Mouse (Mus musculus): ENCODE measurements around the gene Plod3. TPM values are rescaled to one million over a fixed set of nuclear protein-coding genes. Genes with fewer than 3 reads are reported as not detected.
A peak's percentile ranks its signal among the peaks of the same experiment; 100 is the strongest.

Plod3 gene
- polyA plus RNA-seq, 1 experiment from 2014 or later: 44.7 TPM

- no peak within 1 kb of the TSS for H3K9ac ChIP-seq
- no peak within 1 kb of the TSS; the same call in 1 of the 2 replicates for H3K27ac ChIP-seq
- no peak for ATAC-seq (ENCODE audit: low FRiP score)
- no peak within 1 kb of the TSS for H3K4me2 ChIP-seq (replicated peaks)
- no peak within 1 kb of the TSS for H3K4me3 ChIP-seq
- H3K9me3 ChIP-seq (replicated peaks): no peaks in the 10 kb centered on the region
- H3K4me1 ChIP-seq: peaks cover 12% of the 10 kb centered on the region
- H3K27me3 ChIP-seq: no peaks in the 10 kb centered on the region
- H3K36me3 ChIP-seq: peaks cover 48% of the 10 kb centered on the region
- WGBS: 70% methylated on average over 6 of the region's 6 CpGs
These were observed 20.5 kb upstream of the Plod3 start, which contains the start of gene Cldn15 for GRCm38 (mm10) chr5:136966331-136966730. TSS of gene Cldn15 (plus strand) at chr5:136966616.

GRCm38 (mm10) chr5:136966861-136967455, 19.9 kb upstream of the Plod3 start:
- peaks cover 9% of the 10 kb centered on the region for H3K4me1 ChIP-seq
- no peaks in the 10 kb centered on the region for H3K27me3 ChIP-seq
- peaks cover 48% of the 10 kb centered on the region for H3K36me3 ChIP-seq
- no peak overlapping the region for H3K9ac ChIP-seq
- H3K4me2 ChIP-seq (replicated peaks): no peak overlapping the region
- no peak overlapping the region for H3K27ac ChIP-seq
- H3K9me3 ChIP-seq (replicated peaks): no peaks in the 10 kb centered on the region
- ATAC-seq (ENCODE audit: low FRiP score): no peak
- WGBS: 96% methylated on average over 4 of the region's 4 CpGs
- no peak overlapping the region for H3K4me3 ChIP-seq

GRCm38 (mm10) chr5:136967592-136967991, 19.2 kb upstream of the Plod3 start:
- Histone ChIP-seq H3K36me3 (peaks cover 48% of the 10 kb centered on the region), H3K9ac (no peak overlapping the region), H3K27ac (no peak overlapping the region), H3K4me1 (peaks cover 9% of the 10 kb centered on the region), H3K27me3 (no peaks in the 10 kb centered on the region), H3K9me3 (replicated peaks) (no peaks in the 10 kb centered on the region), H3K4me2 (replicated peaks) (no peak overlapping the region), H3K4me3 (no peak overlapping the region)
- WGBS: 84% methylated on average over 10 of the region's 10 CpGs
- ATAC-seq (ENCODE audit: low FRiP score): no peak

GRCm38 (mm10) chr5:136970703-136971102, 16.1 kb upstream of the Plod3 start:
- WGBS: 53% methylated on average over 1 of the region's 1 CpGs
- Histone ChIP-seq H3K9me3 (replicated peaks) (no peaks in the 10 kb centered on the region), H3K4me3 (no peak overlapping the region), H3K27me3 (no peaks in the 10 kb centered on the region), H3K36me3 (peaks cover 22% of the 10 kb centered on the region), H3K4me2 (replicated peaks) (no peak overlapping the region), H3K9ac (no peak overlapping the region), H3K27ac (no peak overlapping the region), H3K4me1 (no peaks in the 10 kb centered on the region)
- no peak for ATAC-seq (ENCODE audit: low FRiP score)

GRCm38 (mm10) chr5:136973670-136974069, 13.1 kb upstream of the Plod3 start:
- Histone ChIP-seq H3K9me3 (replicated peaks) (no peaks in the 10 kb centered on the region), H3K4me3 (no peak overlapping the region), H3K4me2 (replicated peaks) (no peak overlapping the region), H3K27me3 (no peaks in the 10 kb centered on the region), H3K4me1 (no peaks in the 10 kb centered on the region), H3K36me3 (0 out of 2 replicates have a peak, but pooled peaks cover 2% of the 10 kb centered on the region), H3K27ac (no peak overlapping the region), H3K9ac (no peak overlapping the region)
- 83% methylated on average over 8 of the region's 8 CpGs for WGBS
- ATAC-seq (ENCODE audit: low FRiP score): no peak

GRCm38 (mm10) chr5:136977769-136978168, 9.1 kb upstream of the Plod3 start:
- H3K27me3 ChIP-seq: no peaks in the 10 kb centered on the region
- H3K4me2 ChIP-seq (replicated peaks): no peak overlapping the region
- H3K4me1 ChIP-seq: no peaks in the 10 kb centered on the region
- no peak overlapping the region for H3K9ac ChIP-seq
- peaks cover 23% of the 10 kb centered on the region for H3K36me3 ChIP-seq
- no peaks in the 10 kb centered on the region for H3K9me3 ChIP-seq (replicated peaks)
- 75% methylated on average over 4 of the region's 4 CpGs for WGBS
- no peak overlapping the region for H3K27ac ChIP-seq
- no peak for ATAC-seq (ENCODE audit: low FRiP score)
- H3K4me3 ChIP-seq: no peak overlapping the region

GRCm38 (mm10) chr5:136979762-136980161, 7.1 kb upstream of the Plod3 start:
- Histone ChIP-seq H3K36me3 (peaks cover 28% of the 10 kb centered on the region), H3K4me1 (no peaks in the 10 kb centered on the region), H3K4me3 (no peak overlapping the region), H3K4me2 (replicated peaks) (no peak overlapping the region), H3K27me3 (no peaks in the 10 kb centered on the region), H3K9me3 (replicated peaks) (no peaks in the 10 kb centered on the region), H3K27ac (no peak overlapping the region), H3K9ac (no peak overlapping the region)
- WGBS: 90% methylated on average over 2 of the region's 2 CpGs
- no peak for ATAC-seq (ENCODE audit: low FRiP score)

GRCm38 (mm10) chr5:136980974-136981373, 5.8 kb upstream of the Plod3 start:
- 89% methylated on average over 8 of the region's 8 CpGs for WGBS
- Histone ChIP-seq H3K27me3 (no peaks in the 10 kb centered on the region), H3K27ac (no peak overlapping the region), H3K4me1 (peaks cover 4% of the 10 kb centered on the region), H3K4me2 (replicated peaks) (no peak overlapping the region), H3K36me3 (peaks cover 28% of the 10 kb centered on the region), H3K9me3 (replicated peaks) (no peaks in the 10 kb centered on the region), H3K9ac (no peak overlapping the region), H3K4me3 (no peak overlapping the region)
- ATAC-seq (ENCODE audit: low FRiP score): no peak

GRCm38 (mm10) chr5:136982338-136982930, 4.4 kb upstream of the Plod3 start:
- Histone ChIP-seq H3K36me3 (peaks cover 28% of the 10 kb centered on the region), H3K4me3 (no peak overlapping the region), H3K27ac (no peak overlapping the region), H3K27me3 (no peaks in the 10 kb centered on the region), H3K4me2 (replicated peaks) (no peak overlapping the region), H3K9ac (no peak overlapping the region), H3K4me1 (peaks cover 8% of the 10 kb centered on the region), H3K9me3 (replicated peaks) (no peaks in the 10 kb centered on the region)
- 44% methylated on average over 15 of the region's 16 CpGs for WGBS
- ATAC-seq (ENCODE audit: low FRiP score): no peak

- H3K9me3 ChIP-seq (replicated peaks): no peaks in the 10 kb centered on the region
- 59% methylated on average over 14 of the region's 14 CpGs for WGBS
These were observed 2.0 kb upstream of the Plod3 start for GRCm38 (mm10) chr5:136984828-136985227.

GRCm38 (mm10) chr5:136987138-136987933, 517 bp downstream of the Plod3 start:
- H3K36me3 ChIP-seq: peaks cover 39% of the 10 kb centered on the region

More at GRCm38 (mm10) chr5:136984828-136985227, 2.0 kb upstream of the Plod3 start:
- Histone ChIP-seq H3K9ac (no peak overlapping the region), H3K27ac (no peak overlapping the region), H3K36me3 (peaks cover 33% of the 10 kb centered on the region), H3K4me1 (peaks cover 20% of the 10 kb centered on the region), H3K4me2 (replicated peaks) (no peak overlapping the region), H3K4me3 (no peak overlapping the region), H3K27me3 (no peaks in the 10 kb centered on the region)
- no peak for ATAC-seq (ENCODE audit: low FRiP score)

GRCm38 (mm10) chr5:136987934-136988271, 1.1 kb downstream of the Plod3 start, which contains the start of gene Znhit1:
TSS of gene Znhit1 (minus strand) at chr5:136988021.
- H3K36me3 ChIP-seq: peaks cover 44% of the 10 kb centered on the region
- peak within 1 kb of the TSS; percentile 87 for H3K4me2 ChIP-seq (replicated peaks)
- H3K9me3 ChIP-seq (replicated peaks): no peaks in the 10 kb centered on the region
- H3K27me3 ChIP-seq: no peaks in the 10 kb centered on the region
- no peak for ATAC-seq (ENCODE audit: low FRiP score)
- WGBS: 9% methylated on average over 12 of the region's 12 CpGs
- H3K27ac ChIP-seq: peak within 1 kb of the TSS; percentile 97
- peak within 1 kb of the TSS; percentile 91 for H3K9ac ChIP-seq
- H3K4me1 ChIP-seq: peaks cover 20% of the 10 kb centered on the region
- peak within 1 kb of the TSS; percentile 77 for H3K4me3 ChIP-seq

More at GRCm38 (mm10) chr5:136987138-136987933, 517 bp downstream of the Plod3 start:
- under 1% methylated on average over 67 of the region's 67 CpGs for WGBS
- Histone ChIP-seq H3K4me1 (peaks cover 20% of the 10 kb centered on the region), H3K4me2 (replicated peaks) (peak overlapping the region; percentile 87), H3K4me3 (peak overlapping the region; percentile 77), H3K27me3 (no peaks in the 10 kb centered on the region), H3K9me3 (replicated peaks) (no peaks in the 10 kb centered on the region), H3K9ac (peak overlapping the region; percentile 91), H3K27ac (peak overlapping the region; percentile 97)
- peak; percentile 70 for ATAC-seq (ENCODE audit: low FRiP score)
